Mouse (Mus musculus): ENCODE measurements at regions not wholly inside any gene's neighbourhood (a gene's known extent, or its start where the extent isn't known, plus 50 kb on each side); places are given as distances from the start of the nearest gene placed in this dataset.

DNA sequence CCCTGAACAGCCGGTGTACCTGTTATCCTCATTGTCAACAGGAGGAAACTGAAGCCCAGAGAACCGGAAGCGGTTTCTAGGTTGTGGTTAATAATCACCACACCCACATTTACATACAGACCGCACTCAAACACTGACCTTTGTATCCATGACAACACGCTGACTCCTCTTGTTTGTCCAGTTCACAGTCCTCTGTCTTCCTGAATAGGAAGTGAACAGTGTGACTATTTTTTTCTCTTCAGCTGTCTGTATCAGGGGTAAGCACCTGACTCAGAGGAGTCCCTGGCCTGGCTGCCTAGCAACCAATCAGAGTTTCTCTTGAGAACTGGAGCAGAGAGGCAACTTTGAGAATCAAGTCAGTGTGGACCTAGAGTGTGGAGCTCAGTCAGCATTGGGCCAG is 193.5 kb upstream of the Lrfn2 start:
- TF ChIP-seq TAL1 (IDR thresholded peaks at IDR 0.05; ENCODE audit: low read length) = no peak
- TF ChIP-seq GATA1 (IDR thresholded peaks at IDR 0.05; ENCODE audit: low read length) = no peak

All from erythroblast, embryonic 14.5 days (primary cell).